Mouse (Mus musculus) MEL (cell line): Measurements from ENCODE around the gene Tpsg1. TPM values are rescaled to one million over a fixed set of nuclear protein-coding genes. Genes with fewer than 3 reads are reported as not detected.

Source experiments
- DNase-seq: peaks from one replicate; pipeline ENCODE4 v3.0.0; 2011; ENCODE audit warnings: low read depth, low spot score
- H3K27ac ChIP-seq: 2 replicates; pipeline ENCODE4 v1.5.1; 2012; ENCODE audit warnings: low read depth, mild to moderate bottlenecking, control low read depth, low read length, moderate library complexity; ENCODE audit not compliant: control insufficient read depth
- H3K27me3 ChIP-seq, 2 experiments: fragments of 150-350 bp in 1 of 2; sonication (generic) in 1 of 2; 2 replicates each; pipeline ENCODE4 v1.6.1; 2012; ENCODE audit warnings: low read length in 2 of 2, mild to moderate bottlenecking in 2 of 2, improper control_type of control experiment in 1 of 2, moderate library complexity in 1 of 2; ENCODE audit not compliant: insufficient read depth in 2 of 2, control insufficient read depth in 1 of 2
- H3K36me3 ChIP-seq, 2 experiments: 2 replicates each; pipeline ENCODE4 v1.6.1; 2012 to 2014; ENCODE audit warnings: low read length in 2 of 2, improper control_type of control experiment in 1 of 2, inconsistent platforms in 1 of 2, mild to moderate bottlenecking in 1 of 2; ENCODE audit not compliant: insufficient read depth in 2 of 2, control insufficient read depth in 1 of 2
- H3K4me1 ChIP-seq, 2 experiments: fragments of 150-350 bp in 1 of 2; sonication (generic) in 1 of 2; 2 replicates each; pipeline ENCODE4 v1.6.1; 2012; ENCODE audit warnings: low read length in 2 of 2, improper control_type of control experiment in 1 of 2, mild to moderate bottlenecking in 1 of 2; ENCODE audit not compliant: insufficient read depth in 2 of 2, control insufficient read depth in 1 of 2
- H3K4me3 ChIP-seq, 2 experiments: fragments of 150-350 bp in 1 of 2; sonication (generic) in 1 of 2; 2 replicates each; pipeline ENCODE4 v1.5.1; 2012; ENCODE audit warnings: low read depth in 2 of 2, low read length in 2 of 2, mild to moderate bottlenecking in 2 of 2, moderate library complexity in 2 of 2, control low read depth in 1 of 2, improper control_type of control experiment in 1 of 2; ENCODE audit not compliant: control insufficient read depth in 1 of 2, insufficient read depth in 1 of 2
- H3K79me2 ChIP-seq: 2 replicates; pipeline ENCODE4 v1.6.1; 2012; ENCODE audit warnings: mild to moderate bottlenecking, low read length, moderate library complexity; ENCODE audit not compliant: control insufficient read depth, poor library complexity, insufficient read depth
- H3K9ac ChIP-seq: 2 replicates; pipeline ENCODE4 v1.6.1; 2012; ENCODE audit warnings: low read depth, mild to moderate bottlenecking, control low read depth, low read length, moderate library complexity; ENCODE audit not compliant: control insufficient read depth, poor library complexity, severe bottlenecking
- H3K9me3 ChIP-seq: fragments of 150-350 bp; sonication (generic); replicated peaks from 2 replicates; pipeline ENCODE4 v1.6.1; 2012; ENCODE audit warnings: mild to moderate bottlenecking, low read length, improper control_type of control experiment, moderate library complexity; ENCODE audit not compliant: insufficient read depth
- CHD2 ChIP-seq: IDR thresholded peaks from 2 replicates; pipeline ENCODE4 v1.6.1; 2011; ENCODE audit warnings: low read length, improper control_type of control experiment
- CTCF ChIP-seq, 3 experiments: IDR thresholded peaks in 2 of 3; conservative IDR thresholded peaks in 1 of 3; 2 replicates each; pipeline ENCODE4 v1.5.1; 2011 to 2012; ENCODE audit warnings: low read length in 3 of 3, low read depth in 2 of 3, mild to moderate bottlenecking in 2 of 3, improper control_type of control experiment in 1 of 3, inconsistent platforms in 1 of 3, mixed read lengths in 1 of 3, moderate library complexity in 1 of 3; ENCODE audit not compliant: control insufficient read depth in 1 of 3, insufficient read depth in 1 of 3, poor library complexity in 1 of 3, severe bottlenecking in 1 of 3
- E2F4 ChIP-seq: IDR thresholded peaks from 2 replicates; pipeline ENCODE4 v1.6.1; 2011; ENCODE audit warnings: low read depth, low read length, improper control_type of control experiment, borderline replicate concordance
- ELF1 ChIP-seq: IDR thresholded peaks from 2 replicates; pipeline ENCODE4 v1.6.1; 2014; ENCODE audit warnings: low read depth, mild to moderate bottlenecking, inconsistent platforms, low read length, improper control_type of control experiment, moderate library complexity
- GATA1 ChIP-seq: IDR thresholded peaks from 2 replicates; pipeline ENCODE4 v1.6.1; 2011; ENCODE audit warnings: low read depth, low read length, improper control_type of control experiment
- HCFC1 ChIP-seq: IDR thresholded peaks from 2 replicates; pipeline ENCODE4 v1.6.1; 2012; ENCODE audit warnings: low read depth, mild to moderate bottlenecking, inconsistent platforms, low read length, improper control_type of control experiment, moderate library complexity
- JUND ChIP-seq: IDR thresholded peaks from 2 replicates; pipeline ENCODE4 v1.6.1; 2011; ENCODE audit warnings: low read depth, mild to moderate bottlenecking, improper control_type of control experiment, low read length
- MAFK ChIP-seq: IDR thresholded peaks from 2 replicates; pipeline ENCODE4 v1.6.1; 2011; ENCODE audit warnings: low read depth, mild to moderate bottlenecking, low read length, improper control_type of control experiment, borderline replicate concordance
- MEF2A ChIP-seq: IDR thresholded peaks from 2 replicates; pipeline ENCODE4 v1.6.1; 2014; ENCODE audit warnings: low read depth, mild to moderate bottlenecking, inconsistent platforms, low read length, improper control_type of control experiment; ENCODE audit not compliant: poor library complexity, insufficient replicate concordance, severe bottlenecking; ENCODE audit errors: extremely low read depth
- MYB ChIP-seq: IDR thresholded peaks from 2 replicates; pipeline ENCODE4 v1.6.1; 2011; ENCODE audit warnings: mild to moderate bottlenecking, low read depth, low read length, improper control_type of control experiment
- MYC ChIP-seq: IDR thresholded peaks from 2 replicates; pipeline ENCODE4 v1.6.1; 2011; ENCODE audit warnings: low read depth, mild to moderate bottlenecking, low read length, improper control_type of control experiment, moderate library complexity
- NELFE ChIP-seq: IDR thresholded peaks from 2 replicates; pipeline ENCODE4 v1.6.1; 2011; ENCODE audit warnings: low read depth, low read length, improper control_type of control experiment
- POLR2A ChIP-seq, 2 experiments: IDR thresholded peaks; 2 replicates each; pipeline ENCODE4 v1.6.1; 2011 to 2012; ENCODE audit warnings: low read length in 2 of 2, mild to moderate bottlenecking in 2 of 2, control low read depth in 1 of 2, improper control_type of control experiment in 1 of 2, low read depth in 1 of 2, moderate library complexity in 1 of 2; ENCODE audit not compliant: control insufficient read depth in 1 of 2, insufficient read depth in 1 of 2, poor library complexity in 1 of 2
- POLR2AphosphoS2 ChIP-seq: IDR thresholded peaks from 2 replicates; pipeline ENCODE4 v1.6.1; 2011; ENCODE audit warnings: low read length, improper control_type of control experiment
- RAD21 ChIP-seq: IDR thresholded peaks from 2 replicates; pipeline ENCODE4 v1.6.1; 2011; ENCODE audit warnings: mild to moderate bottlenecking, low read depth, low read length, improper control_type of control experiment
- SMC3 ChIP-seq: IDR thresholded peaks from 2 replicates; pipeline ENCODE4 v1.6.1; 2011; ENCODE audit warnings: low read depth, low read length, improper control_type of control experiment
- TAL1 ChIP-seq: IDR thresholded peaks from 2 replicates; pipeline ENCODE4 v1.6.1; 2012; ENCODE audit warnings: mild to moderate bottlenecking, inconsistent platforms, low read length, moderate library complexity, mixed read lengths
- TBP ChIP-seq: IDR thresholded peaks from 2 replicates; pipeline ENCODE4 v1.8.0; 2011; ENCODE audit warnings: low read depth, low read length, improper control_type of control experiment
- TCF12 ChIP-seq: IDR thresholded peaks from 2 replicates; pipeline ENCODE4 v1.6.1; 2014; ENCODE audit warnings: low read depth, mild to moderate bottlenecking, inconsistent platforms, low read length, improper control_type of control experiment, moderate library complexity
- UBTF ChIP-seq: IDR thresholded peaks from 2 replicates; pipeline ENCODE4 v1.6.1; 2012; ENCODE audit warnings: low read depth, mild to moderate bottlenecking, inconsistent platforms, low read length, improper control_type of control experiment, moderate library complexity, borderline replicate concordance; ENCODE audit not compliant: insufficient read depth
- USF1 ChIP-seq: IDR thresholded peaks from 2 replicates; pipeline ENCODE4 v1.6.1; 2014; ENCODE audit warnings: low read depth, mild to moderate bottlenecking, inconsistent platforms, low read length, improper control_type of control experiment, moderate library complexity
- ZC3H11A ChIP-seq: IDR thresholded peaks from 2 replicates; pipeline ENCODE4 v1.6.1; 2012; ENCODE audit warnings: low read depth, mild to moderate bottlenecking, inconsistent platforms, low read length, improper control_type of control experiment
- ZKSCAN1 ChIP-seq: IDR thresholded peaks from 2 replicates; pipeline ENCODE4 v1.6.1; 2012; ENCODE audit warnings: low read depth, mild to moderate bottlenecking, inconsistent platforms, low read length, improper control_type of control experiment, moderate library complexity
- ZMIZ1 ChIP-seq: IDR thresholded peaks from 2 replicates; pipeline ENCODE4 v1.6.1; 2012; ENCODE audit warnings: low read depth, mild to moderate bottlenecking, inconsistent platforms, low read length, improper control_type of control experiment, moderate library complexity
- polyA plus RNA-seq, 2 experiments: library from polyadenylated mRNA; stranded (reverse) in 1 of 2; unstranded in 1 of 2; fragments of >175 nt in 1 of 2; fragments of >200 nt in 1 of 2; gene quantifications; 2 replicates each; pipeline versions ENCODE4 v1.2.1 to v1.2.4; 2012; ENCODE audit warnings: low replicate concordance in 2 of 2, low read depth in 1 of 2; ENCODE audit not compliant: insufficient read length in 2 of 2, insufficient read depth in 1 of 2, missing spikeins in 1 of 2
- total RNA-seq: library from RNA; depleted of rRNA; stranded (reverse); fragments of 300-350 nt; gene quantifications from 2 replicates; pipeline ENCODE4 v1.2.3, GENCODE M21; 2012

The Tpsg1 gene
- total and polyA plus RNA-seq, 3 experiments = not detected

DNA sequence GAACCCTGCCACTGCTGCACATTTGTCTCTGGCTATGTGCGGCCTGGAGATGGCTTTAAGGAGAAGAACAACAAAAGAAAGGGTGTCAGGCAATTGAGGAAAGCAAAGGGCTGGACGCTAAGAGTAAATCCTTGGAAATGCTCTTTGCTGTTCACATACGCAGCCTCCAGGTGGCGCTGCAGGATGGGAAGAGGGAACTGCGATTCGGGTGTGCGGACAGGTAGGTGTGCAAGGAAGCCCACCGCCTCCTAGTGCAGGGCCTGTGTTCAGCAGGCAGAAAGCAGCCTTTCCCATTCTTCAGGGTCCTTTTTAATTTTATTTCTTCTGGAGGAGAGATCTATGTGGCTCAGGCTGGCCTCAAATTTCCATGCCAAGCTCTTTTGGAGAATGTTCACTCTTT is 35.1 kb upstream of the Tpsg1 start:
- H3K27me3 ChIP-seq = peaks cover 8 to 13% of the 10 kb centered on the region in 2 experiments
- TF ChIP-seq ELF1 (no peak), NELFE (no peak), RAD21 (peak; percentile 81), POLR2AphosphoS2 (no peak), ZC3H11A (peak; percentile 71), MYC (no peak), SMC3 (peak; percentile 80), UBTF (no peak), MEF2A (no peak), CHD2 (no peak), MYB (no peak), HCFC1 (no peak), MAFK (no peak), TAL1 (no peak), ZKSCAN1 (no peak), TCF12 (no peak), POLR2A (IDR thresholded peaks at IDR 0.05; ENCODE audit: control insufficient read depth in 1 of 2, insufficient read depth in 1 of 2, low read depth in 1 of 2, low read length in 2 of 2, poor library complexity in 1 of 2) (no peak), CTCF (IDR thresholded peaks at IDR 0.05 in 2 of 3, conservative IDR thresholded peaks at IDR 0.05 in 1 of 3; ENCODE audit: control insufficient read depth in 1 of 3, insufficient read depth in 1 of 3, low read depth in 2 of 3, low read length in 3 of 3, poor library complexity in 1 of 3, severe bottlenecking in 1 of 3) (peak; percentile 91 to 97 (median 95)), ZMIZ1 (no peak), E2F4 (no peak)
- H3K27ac ChIP-seq = no peak overlapping the region
- H3K9ac ChIP-seq = no peak overlapping the region
- H3K9me3 ChIP-seq = no peaks in the 10 kb centered on the region
- peak; percentile 66 for DNase-seq
- H3K4me3 ChIP-seq = no peak overlapping the region
- no peaks in the 10 kb centered on the region for H3K4me1 ChIP-seq
- no peaks in the 10 kb centered on the region for H3K79me2 ChIP-seq
- no peaks in the 10 kb centered on the region for H3K36me3 ChIP-seq

DNA sequence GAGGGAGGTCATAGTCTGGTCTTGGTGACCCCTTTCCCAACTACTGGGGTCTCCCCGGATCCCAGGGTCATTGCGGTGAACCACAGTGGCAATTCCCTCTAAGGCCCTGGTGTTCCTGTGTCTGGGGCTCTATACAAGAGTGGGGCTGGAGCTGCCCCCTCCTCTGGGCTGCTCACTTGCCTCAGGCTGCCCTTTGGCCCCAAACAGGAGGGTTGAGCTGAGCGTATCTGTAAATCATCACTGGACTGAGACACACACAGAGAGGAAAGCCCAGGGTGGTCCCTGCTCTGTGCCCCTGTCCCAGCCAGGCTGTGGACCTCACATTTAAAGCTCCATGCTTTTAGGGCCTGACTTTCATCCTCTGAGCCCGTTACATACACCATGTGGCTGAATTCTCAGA is 30.9 kb upstream of the Tpsg1 start:
- DNase-seq = no peak
- TF ChIP-seq USF1 (no peak), TBP (no peak), JUND (no peak), GATA1 (no peak)
- H3K27ac ChIP-seq = no peak overlapping the region
- peaks cover 7 to 8% of the 10 kb centered on the region in 2 experiments; a peak in 3 of 4 replicates for H3K27me3 ChIP-seq
- H3K4me3 ChIP-seq = no peak overlapping the region
- no peaks in the 10 kb centered on the region for H3K9me3 ChIP-seq
- H3K79me2 ChIP-seq = no peaks in the 10 kb centered on the region
- peaks cover 0 to 5% of the 10 kb centered on the region in 2 experiments; a peak in 2 of 4 replicates for H3K4me1 ChIP-seq
- no peaks in the 10 kb centered on the region for H3K36me3 ChIP-seq
- H3K9ac ChIP-seq = no peak overlapping the region
